Mouse (Mus musculus): ENCODE data around the gene Syde1. TPM values are rescaled to one million over a fixed set of nuclear protein-coding genes. Genes with fewer than 3 reads are reported as not detected.
"Not testable (repeated sequence)": the region's sequence is repeated elsewhere in the genome, so short reads cannot be mapped to it uniquely, and the experiment has no call there.

The Syde1 gene
- total RNA-seq (2021) = 1 to 10 TPM; 5.0 to 5.1 TPM
- long read RNA-seq, experiment 1, transcript Syde1-201 (8 exons, 3,288 nt) = major isoform, 6 of 8 reads
- long read RNA-seq, experiment 1, partial matches to known transcripts = 0 of 8 reads
- long read RNA-seq, experiment 1, other reads (novel, unspliced or antisense) = 2 of 8 reads
- long read RNA-seq, experiment 2, partial matches to known transcripts = 3 of 4 reads
- long read RNA-seq, experiment 2, other reads (novel, unspliced or antisense) = 1 of 4 reads

DNA sequence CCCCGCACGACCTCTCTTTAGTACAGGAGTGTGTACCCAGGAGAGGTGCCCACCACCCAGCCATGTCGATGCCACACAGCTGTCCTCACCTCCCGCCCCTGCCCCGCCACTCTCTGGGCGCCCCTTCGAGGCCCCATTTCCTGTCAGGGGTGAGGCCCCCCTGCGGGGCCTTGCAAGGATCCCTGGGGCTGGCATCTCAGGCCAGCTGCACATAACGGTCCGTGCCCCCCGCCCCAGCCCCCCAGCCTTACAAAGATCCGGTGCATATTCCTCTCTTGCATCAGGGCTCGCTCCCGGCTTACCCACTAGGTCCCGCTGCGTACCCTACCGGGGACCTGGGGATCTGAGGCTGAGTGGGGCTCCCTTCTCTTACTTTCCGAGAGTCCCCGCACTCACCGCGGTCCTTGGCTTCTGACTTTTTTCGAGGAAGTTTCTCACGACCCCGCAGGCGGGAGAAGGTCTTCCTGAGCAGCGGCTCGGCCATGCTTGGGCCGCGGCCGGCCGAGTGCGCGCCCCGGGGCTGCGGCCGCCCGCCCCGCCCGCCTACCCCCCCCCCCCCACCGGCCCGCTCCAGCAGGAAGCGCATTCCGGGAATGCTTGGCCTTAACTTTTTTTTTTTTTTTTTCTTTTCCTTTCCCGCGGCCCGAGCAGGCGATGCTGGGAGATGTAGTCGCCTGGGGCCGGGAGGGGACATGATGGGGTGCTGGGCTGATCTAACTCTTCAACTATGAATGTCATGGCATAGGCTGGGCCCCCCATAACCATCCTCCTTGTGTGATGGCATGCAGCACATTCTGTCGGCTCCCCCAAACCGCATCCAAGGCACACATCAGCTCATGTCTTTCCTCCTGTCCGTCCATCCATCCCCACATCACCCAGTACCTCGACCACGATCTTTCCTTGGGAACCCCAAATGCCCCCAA is at the start of gene Syde1:
TSS of gene Syde1 (minus strand) at position 559 of the 923 bp plus-strand sequence.
- DNase-seq (ENCODE audit: low spot score in 2 of 2) = peak in 1 of 2 experiments; percentile 9

DNA sequence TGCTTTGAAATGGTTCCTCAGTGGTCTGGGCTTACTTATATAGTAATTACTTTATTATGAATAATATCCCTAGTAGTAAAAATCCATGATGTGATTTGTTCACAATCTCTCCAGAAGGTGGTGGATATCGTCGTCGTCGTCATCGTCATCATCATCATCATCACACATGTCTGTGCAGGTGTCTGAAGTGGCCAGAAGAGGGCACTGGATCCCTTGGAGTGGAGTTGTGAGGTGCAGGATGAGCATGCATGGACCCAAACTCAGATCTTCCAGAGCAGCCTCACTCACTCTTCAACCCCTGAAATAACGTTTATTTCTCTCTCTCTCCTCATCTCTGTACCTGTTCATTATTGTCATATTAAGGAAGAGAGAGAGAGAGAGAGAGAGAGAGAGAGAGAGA is 40.5 kb upstream of the Syde1 start:
- DNase-seq (ENCODE audit: low spot score in 2 of 2) = peak; percentile 19 to 36

DNA sequence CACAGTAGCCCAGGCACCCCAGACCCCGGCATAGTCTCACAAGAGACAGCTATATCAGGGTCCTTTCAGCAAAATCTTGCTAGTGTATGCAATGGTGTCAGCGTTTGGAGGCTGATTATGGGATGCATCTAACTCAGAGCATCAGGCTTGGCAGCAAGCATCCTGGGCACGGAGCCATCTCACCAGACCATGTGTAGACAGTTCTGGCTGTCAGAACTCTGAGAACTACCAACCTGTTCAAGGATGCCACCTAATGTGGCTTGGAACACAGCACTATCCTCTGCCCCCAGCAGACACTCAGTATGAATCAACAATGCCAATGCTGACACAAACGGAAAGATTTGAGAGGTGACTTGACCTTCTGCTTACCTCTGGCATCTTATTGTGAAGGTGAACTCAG is 38.4 kb upstream of the Syde1 start:
- DNase-seq (ENCODE audit: low spot score in 2 of 2) = peak; percentile 55 to 63

DNA sequence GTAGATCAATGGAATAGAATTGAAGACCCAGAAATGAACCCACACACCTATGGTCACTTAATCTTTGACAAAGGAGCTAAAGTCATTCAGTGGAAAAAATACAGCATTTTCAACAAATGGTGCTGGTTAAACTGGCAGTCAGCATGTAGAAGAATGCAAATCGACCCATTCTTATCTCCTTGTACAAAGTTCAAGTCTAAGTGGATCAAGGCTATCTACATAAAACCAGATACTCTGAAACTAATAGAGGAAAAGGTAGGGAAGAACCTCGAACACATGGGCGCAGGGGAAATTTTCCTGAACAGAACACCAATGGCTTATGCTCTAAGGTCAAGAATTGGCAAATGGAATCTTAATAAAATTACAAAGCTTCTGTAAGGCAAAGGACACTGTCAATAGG is 31.4 kb upstream of the Syde1 start:
- not testable (repeated sequence) for DNase-seq (ENCODE audit: low spot score in 2 of 2)

DNA sequence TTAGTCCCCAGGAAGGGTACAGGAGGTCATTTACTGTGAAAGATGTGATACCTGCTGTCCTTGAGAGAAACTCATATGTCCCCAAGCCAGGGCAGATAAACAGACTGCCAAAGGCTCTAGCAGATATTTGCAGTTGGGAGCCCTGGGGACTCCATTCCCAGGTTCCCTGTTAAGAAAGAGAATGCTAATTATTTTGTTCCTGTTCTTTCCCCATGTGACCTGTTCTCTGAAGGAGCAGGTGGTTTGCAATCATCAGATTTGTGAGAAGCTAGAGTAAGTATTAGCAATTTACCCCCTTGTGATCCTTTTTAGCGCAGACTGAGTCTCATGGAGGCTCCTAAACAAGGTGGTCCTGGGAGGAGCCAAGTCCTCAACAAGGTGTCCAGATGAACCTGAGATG is 26.2 kb upstream of the Syde1 start, which contains the start of gene Olfr1357:
TSS of gene Olfr1357 (minus strand) at position 101 of the 400 bp plus-strand sequence.
- DNase-seq (ENCODE audit: low spot score in 2 of 2) = no peak

DNA sequence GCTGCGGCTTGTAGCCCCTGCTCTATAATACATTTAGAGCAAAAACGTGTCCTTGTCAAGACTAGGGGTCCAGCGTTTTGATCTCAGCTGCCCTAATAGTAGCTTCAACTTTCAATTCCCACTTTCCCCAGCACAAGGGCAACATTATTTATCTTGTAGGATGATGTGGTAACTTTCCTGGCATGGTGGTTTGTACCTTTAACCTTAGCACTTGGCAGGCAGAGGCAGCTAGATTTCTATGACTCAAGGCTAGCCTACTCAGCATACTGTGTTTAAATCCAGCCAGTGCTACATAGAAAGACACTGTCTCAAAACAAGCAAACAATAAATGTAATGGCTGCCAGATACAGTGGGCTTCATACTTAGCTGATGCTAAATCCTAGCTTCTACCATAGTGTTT is 15.8 kb upstream of the Syde1 start:
- DNase-seq (ENCODE audit: low spot score in 2 of 2) = no peak

DNA sequence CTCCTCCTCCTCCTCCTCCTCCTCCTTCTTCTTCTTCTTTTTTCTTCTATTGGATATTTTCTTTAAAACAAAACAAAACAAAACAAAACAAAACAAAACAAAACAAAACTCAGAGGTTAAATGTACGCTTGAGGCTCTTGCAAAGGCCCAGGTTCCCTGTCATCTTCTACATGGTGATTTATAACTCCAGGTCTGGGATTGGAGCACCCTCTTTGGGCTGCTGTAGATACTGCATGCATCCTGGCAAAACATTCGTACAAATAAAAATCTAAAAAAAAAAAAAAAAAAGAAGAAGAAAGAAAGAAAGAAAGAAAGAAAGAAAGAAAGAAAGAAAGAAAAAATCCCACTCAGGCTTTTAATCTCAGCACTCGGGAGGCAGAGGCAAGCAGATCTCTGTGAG is 13.3 kb upstream of the Syde1 start:
- peak; percentile 23 to 52 for DNase-seq (ENCODE audit: low spot score in 2 of 2)

DNA sequence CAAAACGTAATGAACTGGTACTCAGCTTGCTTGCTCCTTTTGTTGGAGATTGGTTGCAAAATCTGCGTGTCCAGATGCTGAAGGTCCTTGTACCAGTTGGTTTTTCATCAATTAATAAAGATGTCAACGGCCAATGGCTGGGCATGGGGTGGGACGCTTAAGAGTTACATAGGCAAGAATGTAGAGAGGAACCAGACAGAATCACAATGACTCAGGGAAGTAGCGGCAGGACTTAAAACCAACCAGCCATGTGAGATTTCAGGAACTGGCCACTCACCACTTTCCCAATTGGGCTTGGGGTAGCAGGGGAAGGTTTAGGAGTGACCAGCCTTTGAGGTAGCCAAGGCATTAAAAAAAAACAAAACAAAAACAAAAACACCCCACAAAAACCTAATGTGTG is 8.1 kb upstream of the Syde1 start:
- DNase-seq (ENCODE audit: low spot score in 2 of 2) = no peak

DNA sequence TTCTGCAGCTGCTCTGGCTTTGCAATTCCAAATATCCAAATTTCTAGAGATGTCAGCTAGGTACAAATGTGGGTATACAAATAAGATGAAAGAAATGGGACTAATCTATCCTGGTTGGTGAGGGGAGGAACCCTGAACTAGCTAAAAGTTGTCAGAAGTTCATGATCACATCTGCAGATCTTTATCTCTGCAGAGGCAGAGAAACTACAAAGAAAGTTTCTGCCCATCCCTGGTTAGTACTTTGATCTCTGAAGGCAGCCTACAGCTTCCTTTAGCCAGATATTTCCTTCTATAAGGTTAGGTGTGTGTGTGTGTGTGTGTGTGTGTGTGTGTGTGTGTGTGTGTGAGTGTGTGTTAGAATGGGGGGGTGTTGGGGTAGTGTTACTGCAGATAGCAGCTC is 2.8 kb upstream of the Syde1 start:
- no peak for DNase-seq (ENCODE audit: low spot score in 2 of 2)

DNA sequence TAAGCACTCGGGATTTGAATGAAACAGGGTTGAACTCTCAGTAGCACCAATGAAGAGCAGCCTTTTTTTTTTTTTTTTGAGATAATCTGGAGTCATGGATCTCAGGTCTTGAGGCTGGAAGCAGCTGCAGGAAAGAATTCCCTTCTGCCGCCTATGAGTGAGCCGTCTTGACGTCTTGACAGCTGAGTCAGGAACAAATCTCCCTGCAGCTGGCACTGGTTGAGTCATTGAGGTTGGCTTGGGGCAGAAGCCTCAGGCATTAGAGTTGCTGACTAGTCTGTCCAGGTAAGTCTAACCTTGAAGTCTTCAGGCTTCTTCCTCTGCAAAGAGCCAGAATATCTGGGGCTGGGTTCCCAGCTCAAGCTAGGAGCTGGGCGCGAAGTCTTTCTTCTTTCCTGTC is 2.4 kb upstream of the Syde1 start:
- no peak for DNase-seq (ENCODE audit: low spot score in 2 of 2)

DNA sequence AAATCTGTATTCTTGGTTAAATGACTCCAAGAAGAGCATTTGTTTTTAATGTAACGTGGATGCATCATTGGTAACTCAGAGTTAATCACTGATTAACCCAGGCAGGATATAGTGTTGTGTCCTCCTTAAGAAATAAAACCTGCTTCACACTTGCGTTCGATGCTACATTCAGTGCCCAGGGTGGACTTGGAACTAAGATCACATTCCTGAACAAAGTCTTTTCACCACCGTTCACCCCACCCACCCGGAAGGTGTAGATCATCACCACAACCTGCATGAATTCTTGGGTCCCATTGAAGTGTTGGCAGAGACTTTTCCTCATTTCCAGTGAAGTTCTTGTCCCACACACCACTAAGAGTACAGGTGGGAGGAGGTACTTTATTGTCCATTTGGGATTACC is 2.0 kb upstream of the Syde1 start:
- DNase-seq (ENCODE audit: low spot score in 2 of 2) = no peak

DNA sequence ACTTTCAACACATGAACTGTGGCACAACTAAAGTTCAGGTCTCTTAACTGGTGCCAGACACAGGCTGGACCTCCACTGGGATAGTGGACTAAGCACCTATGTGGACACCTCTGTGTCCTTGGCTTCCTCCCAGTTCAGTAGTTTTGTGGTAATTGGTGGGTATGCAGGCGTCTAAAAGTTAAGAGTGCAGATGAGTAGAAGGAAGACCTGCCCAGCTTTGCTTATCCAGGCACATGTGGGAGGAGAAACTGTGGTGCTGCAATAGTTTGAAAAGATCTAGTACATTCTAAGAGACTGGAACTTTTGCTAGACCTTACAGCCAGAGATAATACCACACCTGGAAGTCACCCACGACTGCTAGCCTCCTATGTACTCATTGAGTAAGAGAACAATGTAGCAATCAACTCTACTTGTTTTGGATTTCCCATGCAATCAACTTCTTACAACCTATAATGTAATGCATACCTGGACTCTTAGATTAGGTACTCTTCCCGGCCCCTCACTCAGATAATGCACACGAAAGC is 1.2 kb upstream of the Syde1 start:
- DNase-seq (ENCODE audit: low spot score in 2 of 2) = no peak

DNA sequence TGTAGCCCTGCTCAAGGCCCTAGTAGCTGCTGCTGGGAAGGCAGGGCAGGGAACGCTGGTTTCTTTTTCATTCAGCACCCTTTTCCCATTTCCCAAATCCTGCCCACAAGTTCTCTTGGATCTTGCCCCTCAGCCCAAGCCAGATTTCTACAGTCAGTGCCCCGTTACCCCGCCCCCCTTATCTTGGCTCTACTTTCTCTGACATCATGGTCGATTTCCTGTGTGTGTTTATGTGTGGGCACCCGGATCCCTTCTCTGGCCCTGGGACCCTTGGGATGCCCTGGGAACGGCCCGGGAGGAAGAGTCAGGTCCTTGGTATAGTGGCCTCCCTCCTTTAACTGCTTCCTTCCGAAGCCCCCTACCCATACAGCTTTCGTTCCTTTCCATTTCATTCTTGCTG is 1.0 kb downstream of the Syde1 start:
- DNase-seq (ENCODE audit: low spot score in 2 of 2) = no peak

DNA sequence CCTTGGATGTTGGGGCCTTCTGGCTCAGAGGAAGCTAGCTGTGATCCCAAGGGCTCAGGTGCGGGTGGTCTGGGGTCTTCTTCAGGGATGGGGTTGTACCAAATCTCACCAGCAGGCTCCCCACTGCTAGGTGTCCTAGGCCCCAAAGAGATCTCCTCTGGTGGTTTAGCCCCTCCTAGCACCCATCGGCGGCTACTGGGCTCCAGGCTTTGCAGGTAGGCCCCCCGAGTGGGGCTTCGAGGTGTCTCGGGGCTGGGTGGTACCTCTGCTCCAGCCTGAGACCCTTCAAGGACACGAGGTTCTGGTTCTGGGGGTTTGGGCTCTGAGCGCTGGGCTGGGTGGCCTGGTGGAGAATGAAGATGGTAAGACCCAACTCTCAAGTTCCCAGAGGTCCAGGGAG is 1.9 kb downstream of the Syde1 start:
- no peak for DNase-seq (ENCODE audit: low spot score in 2 of 2)

DNA sequence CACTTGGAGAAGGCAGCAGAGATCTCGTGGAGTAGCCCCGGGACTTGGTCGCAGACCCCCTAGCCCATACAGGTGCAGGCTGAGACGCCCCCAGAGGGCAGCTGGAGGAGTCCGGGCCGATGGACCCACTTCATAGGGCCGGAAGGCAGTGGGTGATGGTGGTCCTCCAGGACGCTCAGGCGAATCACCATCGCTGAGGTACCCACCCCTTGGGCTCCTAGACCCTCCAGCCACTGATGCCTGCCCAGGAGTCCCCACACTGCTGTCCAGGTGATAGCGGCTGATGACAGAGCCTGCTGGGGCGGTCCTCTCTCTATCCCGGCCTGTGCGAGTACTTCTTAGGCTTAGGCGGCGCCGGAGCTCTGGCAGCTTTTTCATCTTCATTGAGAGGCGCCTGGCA is 2.5 kb downstream of the Syde1 start:
- DNase-seq (ENCODE audit: low spot score in 2 of 2) = no peak

DNA sequence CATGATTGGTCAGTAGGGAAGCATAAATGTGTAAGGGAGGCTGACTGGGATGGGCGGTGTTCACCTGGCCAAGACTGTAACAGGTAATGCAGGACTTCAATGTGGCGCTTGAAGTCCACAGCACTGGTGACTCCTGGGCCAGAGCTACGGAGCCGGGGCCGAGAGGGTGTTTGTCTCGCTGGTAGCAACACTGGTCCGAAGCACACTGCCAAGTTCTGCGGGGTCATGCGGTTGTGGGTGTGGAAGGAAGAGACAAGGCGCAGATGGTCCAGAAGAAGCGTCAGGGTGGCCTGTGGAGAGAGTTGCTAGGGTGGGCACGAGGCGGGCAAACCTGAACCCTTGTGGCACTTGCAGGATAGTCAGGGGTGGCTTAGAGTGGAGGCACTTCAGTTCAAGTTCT is 5.7 kb downstream of the Syde1 start:
- no peak for DNase-seq (ENCODE audit: low spot score in 2 of 2)

DNA sequence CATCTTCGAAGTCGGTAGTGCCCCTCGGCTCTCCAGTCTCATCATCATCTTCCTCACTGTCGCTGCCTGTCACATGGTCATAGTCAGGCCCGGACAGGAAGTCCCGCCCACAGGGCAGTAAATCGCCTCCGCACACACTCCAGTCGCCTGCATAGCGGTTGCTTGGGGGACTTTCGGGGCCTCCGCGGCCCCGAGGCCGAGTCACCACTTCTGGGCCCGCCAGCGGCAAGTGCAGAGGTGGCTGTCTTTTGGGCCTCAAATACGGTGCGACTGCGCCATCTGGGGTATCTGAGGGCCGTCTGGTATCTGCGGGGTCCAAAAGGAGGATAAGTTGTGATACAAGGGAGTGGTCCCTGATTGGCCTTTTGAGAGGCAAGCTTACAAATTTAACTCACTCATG is 6.2 kb downstream of the Syde1 start:
- no peak for DNase-seq (ENCODE audit: low spot score in 2 of 2)

DNA sequence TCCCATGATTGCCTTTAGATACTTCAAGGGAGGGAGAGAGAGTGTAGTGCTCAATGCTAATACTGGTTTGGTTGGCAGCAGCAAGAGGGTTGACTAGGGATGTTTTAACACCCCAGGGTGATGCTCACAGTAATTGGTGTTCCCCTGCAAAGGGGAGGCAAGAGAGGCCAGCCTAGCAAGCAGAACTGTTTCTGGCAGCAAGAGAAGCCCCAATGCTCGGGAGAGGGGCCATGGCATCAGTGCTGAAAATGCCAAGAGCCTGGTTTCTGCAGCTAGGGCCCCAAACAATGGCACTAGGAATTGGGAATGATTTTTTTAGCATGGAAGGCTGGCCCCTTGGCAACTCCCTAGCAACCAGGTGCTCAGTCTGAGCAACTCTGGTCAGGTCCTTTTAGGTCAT is 6.8 kb downstream of the Syde1 start:
- no peak for DNase-seq (ENCODE audit: low spot score in 2 of 2)

DNA sequence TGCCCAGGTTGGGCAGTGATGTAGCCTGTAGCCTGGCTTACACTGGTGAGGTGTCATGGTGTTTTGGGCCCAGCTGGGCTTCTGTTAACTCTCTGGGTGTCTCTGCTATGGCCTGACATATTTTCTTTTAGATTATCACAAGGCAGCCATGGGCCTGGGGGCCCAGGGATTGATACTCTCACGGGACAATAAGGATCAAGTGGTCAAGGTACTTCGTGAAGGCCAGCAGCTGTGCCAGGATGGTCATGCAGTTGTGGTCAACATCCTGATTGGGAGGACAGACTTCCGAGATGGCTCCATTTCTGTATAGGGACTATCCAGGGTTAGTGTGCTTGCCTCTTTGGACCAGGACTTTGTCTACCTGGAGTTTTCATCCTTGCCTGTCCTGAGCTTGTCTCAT is 7.8 kb downstream of the Syde1 start:
- DNase-seq (ENCODE audit: low spot score in 2 of 2) = no peak

DNA sequence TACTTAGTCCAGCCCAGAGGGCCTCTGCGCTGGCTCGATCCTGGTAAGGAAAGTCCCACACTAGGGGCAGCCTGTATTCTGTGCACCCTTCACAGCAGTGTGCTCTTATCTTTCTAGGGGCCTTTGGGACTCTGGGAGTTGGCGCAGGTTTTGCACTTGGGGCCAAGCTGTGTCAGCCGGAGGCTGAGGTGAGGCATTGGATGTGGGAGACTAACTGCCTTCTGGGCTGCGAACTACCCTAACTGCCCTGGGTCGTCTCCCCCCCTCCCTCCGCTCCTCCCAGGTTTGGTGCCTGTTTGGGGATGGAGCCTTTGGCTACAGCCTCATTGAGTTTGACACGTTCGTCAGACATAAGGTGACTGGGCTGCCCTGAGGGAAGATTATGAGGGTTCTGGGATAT is 8.4 kb downstream of the Syde1 start:
- DNase-seq (ENCODE audit: low spot score in 2 of 2) = no peak

DNA sequence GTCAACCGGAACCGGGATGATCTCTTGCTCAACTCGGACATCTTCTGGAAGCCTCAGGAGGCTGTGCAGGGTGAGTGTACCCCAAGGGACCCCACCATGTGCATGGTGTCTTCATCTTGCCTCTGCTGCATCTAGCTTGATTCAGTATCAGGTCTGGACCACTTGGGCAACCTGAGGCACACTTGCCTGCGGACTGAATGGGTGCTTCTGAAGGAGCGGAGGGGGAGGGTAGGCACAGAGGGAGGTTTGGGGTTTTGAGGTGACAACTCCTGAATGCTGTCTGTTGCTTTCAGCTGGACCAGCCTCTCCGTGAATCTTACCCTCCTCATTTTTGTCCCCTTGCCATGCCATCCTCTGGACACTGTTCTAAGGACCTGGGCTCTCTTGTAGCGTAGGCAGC is 10.6 kb downstream of the Syde1 start:
- DNase-seq (ENCODE audit: low spot score in 2 of 2) = no peak

DNA sequence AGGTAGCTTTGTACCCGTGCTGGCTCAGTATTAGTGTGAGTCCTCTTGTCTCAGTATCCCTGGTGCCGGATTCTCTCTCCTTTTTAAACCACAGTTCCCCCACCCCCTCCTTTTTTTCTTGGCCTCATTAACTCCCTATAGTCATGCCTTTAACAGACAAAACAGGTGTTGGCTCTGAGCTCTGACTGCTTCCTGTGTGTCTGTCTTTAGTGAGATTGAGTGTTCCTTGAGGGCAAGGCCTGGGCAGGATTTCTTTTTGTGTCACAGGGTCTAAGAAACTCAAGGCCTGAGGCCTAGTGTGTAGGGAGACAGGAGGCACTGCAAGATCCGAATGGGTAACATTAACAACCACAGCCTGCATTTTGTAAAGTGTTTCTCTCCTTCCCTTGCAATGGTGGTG is 13.6 kb downstream of the Syde1 start:
- DNase-seq (ENCODE audit: low spot score in 2 of 2) = no peak
